Mouse (Mus musculus) kidney, embryonic 16.5 days (tissue): ENCODE measurements at regions not wholly inside any gene's neighbourhood (a gene's known extent, or its start where the extent isn't known, plus 50 kb on each side); places are given as distances from the start of the nearest gene placed in this dataset.
A peak's percentile ranks its signal among the peaks of the same experiment; 100 is the strongest.

Experiments
- ATAC-seq: fragments of 200-750 bp; cut with Nextera tagmentation; 2 replicates; pipeline ENCODE4 v1.8.0; 2017; ENCODE audit warnings: moderate TSS enrichment; ENCODE audit not compliant: low FRiP score, low TSS enrichment
- H3K27ac ChIP-seq: fragments of 300-500 bp; sonication (generic); 2 replicates; pipeline ENCODE4 v1.5.1; 2014; ENCODE audit warnings: low read length
- H3K27me3 ChIP-seq: fragments of 300-500 bp; sonication (generic); 2 replicates; pipeline ENCODE4 v1.6.1; 2014; ENCODE audit warnings: low read length, control low read depth, mixed read lengths; ENCODE audit not compliant: insufficient read depth
- H3K36me3 ChIP-seq: fragments of 300-500 bp; sonication (generic); 2 replicates; pipeline ENCODE4 v1.6.1; 2014; ENCODE audit warnings: low read length, control low read depth, mixed read lengths; ENCODE audit not compliant: insufficient read depth
- H3K4me1 ChIP-seq: fragments of 300-500 bp; sonication (generic); 2 replicates; pipeline ENCODE4 v1.6.1; 2014; ENCODE audit warnings: low read length, control low read depth, mixed read lengths; ENCODE audit not compliant: insufficient read depth
- H3K4me2 ChIP-seq: fragments of 300-500 bp; sonication (generic); replicated peaks from 2 replicates; pipeline ENCODE4 v1.6.1; 2014; ENCODE audit warnings: low read depth, low read length
- H3K4me3 ChIP-seq: fragments of 300-500 bp; sonication (generic); 2 replicates; pipeline ENCODE4 v1.5.1; 2014; ENCODE audit warnings: mild to moderate bottlenecking, low read length
- H3K9ac ChIP-seq: fragments of 300-500 bp; sonication (generic); replicated peaks from 2 replicates; pipeline ENCODE4 v1.6.1; 2014; ENCODE audit warnings: low read length
- H3K9me3 ChIP-seq: fragments of 300-500 bp; sonication (generic); 2 replicates; pipeline ENCODE4 v1.6.1; 2016; ENCODE audit warnings: low read length, control low read depth
- whole genome bisulfite sequencing: fragments of 180-500 bp; shearing (Covaris S2); extraction: QIAGEN DNeasy Blood & Tissue Kit; methylation state at CpG from one replicate; pipeline ENCODE4 v1.1.7; 2014; 5-methylcytosine and 5-hydroxymethylcytosine counted together

DNA sequence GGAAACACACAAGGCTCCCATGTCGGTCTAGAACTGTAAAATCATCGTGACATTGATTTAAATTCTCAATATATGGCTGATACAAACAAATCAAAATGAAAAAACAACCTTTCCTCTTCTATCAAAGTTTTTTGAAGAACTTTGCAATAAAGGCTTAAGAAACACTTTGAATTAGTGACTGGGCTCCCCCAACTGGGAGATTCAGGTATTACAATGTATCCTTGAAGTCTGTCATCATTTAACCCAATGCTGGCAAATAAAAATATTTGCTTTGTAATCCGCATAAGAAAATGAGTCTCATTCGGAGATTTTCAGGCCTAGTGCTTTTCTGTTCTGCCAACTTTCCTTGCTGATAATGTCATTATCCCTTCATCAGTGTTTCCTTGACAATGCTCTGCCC is 465.2 kb upstream of the Rag2 start:
- Histone ChIP-seq H3K4me2 (no peak overlapping the region), H3K4me1 (no peaks in the 10 kb centered on the region), H3K9me3 (no peaks in the 10 kb centered on the region), H3K27me3 (no peaks in the 10 kb centered on the region), H3K27ac (no peak overlapping the region), H3K4me3 (no peak overlapping the region), H3K9ac (no peak overlapping the region), H3K36me3 (no peaks in the 10 kb centered on the region)
- no peak for ATAC-seq
- 20% methylated on average over 4 of the region's 4 CpGs for whole genome bisulfite sequencing

DNA sequence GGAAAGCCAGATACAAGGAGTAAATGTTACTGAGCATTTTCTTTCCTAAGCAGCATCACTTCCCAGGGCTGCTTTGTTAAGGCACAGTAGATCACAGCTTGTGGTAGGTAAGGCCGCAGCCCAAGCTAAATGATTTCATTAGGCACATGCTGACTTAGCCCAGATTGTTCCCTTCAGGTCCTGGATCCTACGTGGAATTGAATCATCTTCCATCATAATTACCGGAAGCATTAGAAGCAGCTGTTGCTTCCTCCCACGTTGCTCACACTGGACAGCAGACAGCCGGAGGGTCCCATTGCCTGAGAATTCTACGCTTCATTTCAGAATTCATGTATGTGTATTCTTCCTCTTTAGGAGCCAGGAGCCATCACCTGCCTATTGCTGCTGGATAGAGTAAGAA is 458.6 kb upstream of the Rag2 start:
- no peak overlapping the region for H3K9ac ChIP-seq
- no peaks in the 10 kb centered on the region for H3K4me1 ChIP-seq
- no peak overlapping the region for H3K4me3 ChIP-seq
- no peak overlapping the region for H3K4me2 ChIP-seq
- no peaks in the 10 kb centered on the region for H3K36me3 ChIP-seq
- no peaks in the 10 kb centered on the region for H3K27me3 ChIP-seq
- H3K9me3 ChIP-seq: no peaks in the 10 kb centered on the region
- WGBS: 75% methylated on average over 6 of the region's 6 CpGs
- no peak overlapping the region for H3K27ac ChIP-seq
- no peak for ATAC-seq

DNA sequence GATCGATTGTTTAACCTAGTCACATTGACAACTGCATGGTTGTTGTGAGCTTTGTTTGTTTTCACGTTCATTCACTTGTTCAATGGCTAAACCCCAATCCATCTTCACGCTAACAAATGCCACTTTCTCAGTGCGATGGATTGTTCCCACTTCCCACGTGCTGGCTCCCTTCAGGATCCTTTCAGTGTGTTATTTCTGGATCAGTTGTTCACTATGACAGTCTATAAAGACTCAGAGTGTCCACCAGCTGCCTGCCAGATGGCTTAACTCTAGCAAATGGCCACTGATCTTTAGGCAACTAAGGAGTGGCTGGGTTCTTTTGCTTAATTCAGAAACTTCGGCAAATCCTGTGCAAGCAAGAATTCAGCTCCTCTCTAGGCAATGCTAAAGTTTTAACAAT is 451.7 kb upstream of the Rag2 start:
- no peaks in the 10 kb centered on the region for H3K9me3 ChIP-seq
- H3K4me1 ChIP-seq: no peaks in the 10 kb centered on the region
- no peaks in the 10 kb centered on the region for H3K36me3 ChIP-seq
- no peak overlapping the region for H3K27ac ChIP-seq
- WGBS: 23% methylated on average over 6 of the region's 6 CpGs
- H3K9ac ChIP-seq: no peak overlapping the region
- no peak overlapping the region for H3K4me2 ChIP-seq
- no peak overlapping the region for H3K4me3 ChIP-seq
- peak; percentile 39; the same call in 1 of the 2 replicates for ATAC-seq
- no peaks in the 10 kb centered on the region for H3K27me3 ChIP-seq

DNA sequence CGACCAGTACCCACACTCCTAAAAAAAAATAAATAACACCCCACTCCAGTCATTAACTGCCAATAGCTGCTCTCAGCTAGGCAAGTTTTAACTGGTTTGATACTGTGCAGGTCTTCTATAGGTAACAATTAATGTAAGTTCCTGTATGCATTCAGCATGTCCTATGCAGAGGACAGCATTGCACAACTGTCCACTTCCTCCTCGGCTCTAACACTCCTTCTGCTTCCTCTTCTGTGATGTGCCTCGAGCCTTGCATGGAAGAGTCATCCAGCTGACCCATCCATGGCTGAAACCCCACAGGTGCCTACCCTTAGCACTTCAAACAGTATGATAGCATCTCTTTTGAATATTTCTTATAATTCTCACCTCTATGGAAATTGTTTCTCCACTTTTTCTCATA is 449.4 kb upstream of the Rag2 start:
- Histone ChIP-seq H3K27ac (no peak overlapping the region), H3K9me3 (no peaks in the 10 kb centered on the region), H3K27me3 (no peaks in the 10 kb centered on the region), H3K4me1 (no peaks in the 10 kb centered on the region), H3K4me3 (no peak overlapping the region), H3K9ac (no peak overlapping the region), H3K4me2 (no peak overlapping the region), H3K36me3 (no peaks in the 10 kb centered on the region)
- 82% methylated on average over 3 of the region's 3 CpGs for WGBS
- no peak for ATAC-seq

DNA sequence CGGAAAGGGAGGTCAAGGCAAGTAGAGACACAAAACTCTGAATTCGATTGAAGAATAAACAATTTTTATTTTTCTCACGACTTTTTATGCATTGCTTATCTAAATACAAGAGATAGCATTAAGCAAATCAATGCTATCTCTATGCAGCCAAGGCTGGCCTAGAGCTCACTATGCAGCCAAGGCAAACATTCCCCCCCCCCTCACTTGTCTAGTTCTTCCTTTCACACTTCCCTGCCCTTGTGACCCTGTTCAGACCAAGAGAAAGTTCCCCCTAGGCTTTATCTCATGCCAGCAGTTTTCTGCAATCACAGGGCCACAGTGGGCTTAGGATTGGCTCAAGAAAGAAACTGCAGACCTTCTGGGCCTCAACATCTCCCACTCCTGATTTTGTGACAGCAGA is 417.9 kb upstream of the Rag2 start:
- Histone ChIP-seq H3K4me1 (no peaks in the 10 kb centered on the region), H3K27me3 (no peaks in the 10 kb centered on the region), H3K4me3 (no peak overlapping the region), H3K36me3 (no peaks in the 10 kb centered on the region), H3K9me3 (no peaks in the 10 kb centered on the region), H3K27ac (no peak overlapping the region), H3K9ac (no peak overlapping the region), H3K4me2 (no peak overlapping the region)
- WGBS: 76% methylated on average over 3 of the region's 3 CpGs
- ATAC-seq: no peak

DNA sequence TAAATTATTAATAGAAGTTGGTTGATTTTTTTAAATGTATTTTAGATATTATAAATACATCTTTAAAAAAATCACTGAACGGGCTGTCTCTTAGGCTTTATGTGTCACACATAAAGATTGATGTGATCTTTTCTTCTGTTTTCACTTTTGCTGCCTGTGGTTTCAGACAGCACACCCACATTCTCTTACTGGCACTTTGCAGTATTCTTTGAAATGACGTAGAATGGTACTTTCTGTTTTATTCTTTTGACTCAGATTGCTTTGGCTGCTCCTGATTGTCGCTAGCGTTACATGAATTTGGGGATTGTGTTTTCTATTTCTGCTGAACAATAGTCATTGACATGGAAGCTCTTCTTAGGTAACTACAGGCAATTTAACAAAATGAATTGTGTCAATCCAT is 415.4 kb upstream of the Rag2 start:
- Histone ChIP-seq H3K27me3 (no peaks in the 10 kb centered on the region), H3K9me3 (no peaks in the 10 kb centered on the region), H3K4me3 (no peak overlapping the region), H3K9ac (no peak overlapping the region), H3K36me3 (no peaks in the 10 kb centered on the region), H3K27ac (no peak overlapping the region), H3K4me2 (no peak overlapping the region), H3K4me1 (no peaks in the 10 kb centered on the region)
- ATAC-seq: no peak
- 86% methylated on average over 4 of the region's 4 CpGs for WGBS

DNA sequence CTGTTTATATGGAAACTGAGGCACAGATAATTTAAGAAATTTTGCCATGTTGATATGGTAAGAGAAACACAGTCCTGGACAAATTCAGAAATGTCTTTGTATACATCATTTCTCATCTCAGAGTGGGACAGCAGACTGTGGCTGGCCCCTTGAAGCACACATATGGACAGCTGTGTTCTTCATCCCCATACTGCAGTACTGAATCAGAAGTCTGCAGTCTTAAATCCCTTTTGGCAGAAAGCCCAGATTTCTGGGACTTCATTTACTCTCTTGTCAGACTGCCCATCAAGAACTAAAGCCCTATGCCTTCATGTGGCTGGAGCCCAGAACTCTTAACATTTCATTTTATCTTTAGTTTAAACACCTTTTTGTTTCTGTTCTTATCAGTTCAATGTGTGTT is 403.8 kb upstream of the Rag2 start:
- H3K36me3 ChIP-seq: no peaks in the 10 kb centered on the region
- no peak overlapping the region for H3K27ac ChIP-seq
- H3K4me2 ChIP-seq: no peak overlapping the region
- no peak overlapping the region for H3K4me3 ChIP-seq
- no peak for ATAC-seq
- no peaks in the 10 kb centered on the region for H3K4me1 ChIP-seq
- no peaks in the 10 kb centered on the region for H3K9me3 ChIP-seq
- H3K9ac ChIP-seq: no peak overlapping the region
- no peaks in the 10 kb centered on the region for H3K27me3 ChIP-seq

DNA sequence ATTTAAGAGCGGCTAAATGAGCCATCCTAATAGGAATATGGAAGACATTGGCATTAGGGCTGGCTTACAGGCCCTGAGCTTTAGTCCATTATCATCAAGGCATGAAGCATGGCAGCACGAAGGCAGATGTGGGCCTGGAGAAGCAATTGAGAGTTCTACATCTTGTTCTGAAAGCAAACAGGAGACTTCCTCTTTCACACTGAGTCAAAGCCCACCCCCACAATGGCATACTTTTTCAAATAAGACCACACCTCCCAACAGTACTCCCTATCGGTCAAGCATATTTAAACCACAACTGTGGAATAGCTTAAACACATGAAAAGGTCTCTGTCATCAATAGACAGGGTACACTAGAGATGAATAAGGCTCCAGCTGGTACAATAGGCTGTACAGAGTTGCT is 381.5 kb upstream of the Rag2 start:
- H3K27me3 ChIP-seq: no peaks in the 10 kb centered on the region
- no peaks in the 10 kb centered on the region for H3K36me3 ChIP-seq
- no peaks in the 10 kb centered on the region for H3K4me1 ChIP-seq
- WGBS: 85% methylated on average over 3 of the region's 3 CpGs
- H3K9me3 ChIP-seq: no peaks in the 10 kb centered on the region
- H3K27ac ChIP-seq: no peak overlapping the region
- no peak overlapping the region for H3K9ac ChIP-seq
- H3K4me3 ChIP-seq: no peak overlapping the region
- H3K4me2 ChIP-seq: no peak overlapping the region
- no peak for ATAC-seq

DNA sequence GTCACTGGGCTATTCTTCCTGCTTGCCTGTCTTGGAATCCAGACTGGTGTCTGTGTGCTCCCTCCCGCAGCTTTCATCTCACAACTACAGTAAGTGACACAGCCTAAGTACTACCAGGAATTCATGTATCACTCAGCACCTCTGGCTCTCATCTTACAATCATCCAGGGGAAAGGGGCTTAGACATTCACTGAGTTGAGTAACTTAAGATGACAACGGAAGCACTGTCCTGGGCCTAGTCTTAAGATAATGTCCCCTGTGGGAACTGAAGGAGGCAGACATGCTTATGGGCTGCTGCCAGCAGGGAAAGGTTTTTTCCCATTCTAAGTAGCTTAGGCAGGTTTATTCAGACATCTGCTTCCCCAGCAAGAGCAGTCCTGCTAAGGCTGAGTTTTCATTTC is 377.4 kb upstream of the Rag2 start:
- no peaks in the 10 kb centered on the region for H3K36me3 ChIP-seq
- H3K4me3 ChIP-seq: no peak overlapping the region
- no peak overlapping the region for H3K27ac ChIP-seq
- no peak overlapping the region for H3K4me2 ChIP-seq
- no peaks in the 10 kb centered on the region for H3K4me1 ChIP-seq
- no peak overlapping the region for H3K9ac ChIP-seq
- ATAC-seq: no peak
- H3K9me3 ChIP-seq: no peaks in the 10 kb centered on the region
- 57% methylated on average over 2 of the region's 2 CpGs for WGBS
- no peaks in the 10 kb centered on the region for H3K27me3 ChIP-seq

DNA sequence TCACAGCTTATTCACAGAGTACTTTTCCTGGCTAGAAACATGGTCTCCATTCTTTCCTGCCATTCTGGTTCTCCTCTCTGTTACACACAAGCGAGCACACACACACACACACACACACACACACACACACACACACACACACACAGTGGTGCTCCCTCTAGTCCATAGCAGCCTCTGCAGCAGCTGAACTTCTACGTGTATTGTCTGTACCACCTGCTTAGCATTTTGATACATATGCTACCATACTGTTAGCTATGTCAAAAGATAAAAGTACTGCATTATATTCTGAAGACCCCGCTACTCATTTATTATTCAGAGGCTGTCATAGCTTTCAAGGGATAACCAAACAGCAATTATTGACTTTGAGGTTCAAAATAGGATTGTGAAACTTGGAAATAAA is 372.3 kb upstream of the Rag2 start:
- no peaks in the 10 kb centered on the region for H3K27me3 ChIP-seq
- no peaks in the 10 kb centered on the region for H3K36me3 ChIP-seq
- H3K9ac ChIP-seq: no peak overlapping the region
- no peak for ATAC-seq
- H3K9me3 ChIP-seq: no peaks in the 10 kb centered on the region
- 82% methylated on average over 3 of the region's 3 CpGs for WGBS
- no peak overlapping the region for H3K27ac ChIP-seq
- H3K4me3 ChIP-seq: no peak overlapping the region
- H3K4me1 ChIP-seq: no peaks in the 10 kb centered on the region
- no peak overlapping the region for H3K4me2 ChIP-seq

DNA sequence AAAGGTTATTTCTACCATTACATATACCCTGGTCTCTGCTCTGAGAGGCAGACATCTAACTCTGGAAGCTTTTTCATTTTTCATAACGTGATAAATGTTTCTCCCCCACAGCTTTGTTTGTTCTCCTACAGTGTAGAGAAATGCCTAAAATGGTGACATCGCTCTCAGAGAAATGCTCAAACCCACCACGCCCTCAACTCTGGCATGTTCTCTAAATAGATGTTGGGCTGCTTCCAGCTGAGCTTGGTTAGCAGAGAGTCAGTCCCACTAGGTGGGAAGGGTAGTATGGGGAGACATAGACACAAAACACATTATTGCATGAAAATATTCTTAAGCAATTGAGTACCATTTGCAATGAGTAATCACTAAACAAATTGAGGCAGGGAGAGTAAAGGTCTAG is 368.1 kb upstream of the Rag2 start:
- Histone ChIP-seq H3K4me3 (no peak overlapping the region), H3K27me3 (no peaks in the 10 kb centered on the region), H3K36me3 (no peaks in the 10 kb centered on the region), H3K27ac (no peak overlapping the region), H3K9ac (no peak overlapping the region), H3K9me3 (no peaks in the 10 kb centered on the region), H3K4me2 (no peak overlapping the region), H3K4me1 (no peaks in the 10 kb centered on the region)
- no peak for ATAC-seq
- 78% methylated on average over 3 of the region's 3 CpGs for WGBS
